Mouse (Mus musculus): Measurements from ENCODE around the gene Tspan15. TPM values are rescaled to one million over a fixed set of nuclear protein-coding genes. Genes with fewer than 3 reads are reported as not detected.

Gene Tspan15
- total and polyA plus RNA-seq, 3 experiments = 1.5 to 10.2 (median 1.9) TPM

GRCm38 (mm10) chr10:62264299-62264698 is 33.2 kb upstream of the Tspan15 start:
- TF ChIP-seq GATA2 (IDR thresholded peaks at IDR 0.05; ENCODE audit: borderline replicate concordance, low read depth, low read length) (no peak), GATA1 (IDR thresholded peaks at IDR 0.05; ENCODE audit: borderline replicate concordance, low read length) (no peak), TAL1 (conservative IDR thresholded peaks at IDR 0.05; ENCODE audit: low read depth, low read length) (no peak), CTCF (IDR thresholded peaks at IDR 0.05; ENCODE audit: low read depth, low read length) (no peak), POLR2AphosphoS5 (IDR thresholded peaks at IDR 0.05; ENCODE audit: insufficient replicate concordance, low read depth, low read length) (no peak)
- peaks cover 27% of the 10 kb centered on the region for H3K4me1 ChIP-seq (ENCODE audit: insufficient read depth, low read depth, low read length)
- H3K36me3 ChIP-seq (replicated peaks) = peaks cover 22% of the 10 kb centered on the region
- no peak overlapping the region for H3K4me3 ChIP-seq (ENCODE audit: low read depth, low read length)
- DNase-seq (ENCODE audit: low spot score) = no peak
- no peaks in the 10 kb centered on the region for H3K27me3 ChIP-seq (ENCODE audit: insufficient read depth, low read length)
- H3K9me3 ChIP-seq (replicated peaks) = no peaks in the 10 kb centered on the region
- no peak for ATAC-seq (ENCODE audit: extremely low read depth, insufficient number of reproducible peaks, low FRiP score, poor library complexity, severe bottlenecking)

GRCm38 (mm10) chr10:62261115-62261886 is 30.2 kb upstream of the Tspan15 start:
- ATAC-seq (ENCODE audit: extremely low read depth, insufficient number of reproducible peaks, low FRiP score, poor library complexity, severe bottlenecking) (peak; percentile 60), DNase-seq (ENCODE audit: low spot score) (peak; percentile 68)
- H3K9me3 ChIP-seq (replicated peaks) = no peaks in the 10 kb centered on the region
- TF ChIP-seq GATA1 (IDR thresholded peaks at IDR 0.05; ENCODE audit: borderline replicate concordance, low read length) (no peak), CTCF (IDR thresholded peaks at IDR 0.05; ENCODE audit: low read depth, low read length) (peak; percentile 19; the same call in 1 of the 2 replicates)
- peaks cover 20% of the 10 kb centered on the region for H3K4me1 ChIP-seq (ENCODE audit: insufficient read depth, low read depth, low read length)
- no peak overlapping the region; the same call in 1 of the 2 replicates for H3K4me3 ChIP-seq (ENCODE audit: low read depth, low read length)
- H3K36me3 ChIP-seq (replicated peaks) = no peaks in the 10 kb centered on the region
- H3K27me3 ChIP-seq (ENCODE audit: insufficient read depth, low read length) = peaks cover 10% of the 10 kb centered on the region

- H3K4me1 ChIP-seq (ENCODE audit: insufficient read depth, low read depth, low read length) = peaks cover 16% of the 10 kb centered on the region
- H3K9me3 ChIP-seq (replicated peaks) = no peaks in the 10 kb centered on the region
- H3K27me3 ChIP-seq (ENCODE audit: insufficient read depth, low read length) = peaks cover 17% of the 10 kb centered on the region
- H3K36me3 ChIP-seq (replicated peaks) = no peaks in the 10 kb centered on the region
- H3K4me3 ChIP-seq (ENCODE audit: low read depth, low read length) = no peak overlapping the region
- ATAC-seq (ENCODE audit: extremely low read depth, insufficient number of reproducible peaks, low FRiP score, poor library complexity, severe bottlenecking) (no peak), DNase-seq (ENCODE audit: low spot score) (no peak)
- TF ChIP-seq CTCF (IDR thresholded peaks at IDR 0.05; ENCODE audit: low read depth, low read length) (no peak), POLR2AphosphoS5 (IDR thresholded peaks at IDR 0.05; ENCODE audit: insufficient replicate concordance, low read depth, low read length) (no peak), TAL1 (conservative IDR thresholded peaks at IDR 0.05; ENCODE audit: low read depth, low read length) (no peak), GATA2 (IDR thresholded peaks at IDR 0.05; ENCODE audit: borderline replicate concordance, low read depth, low read length) (no peak), GATA1 (IDR thresholded peaks at IDR 0.05; ENCODE audit: borderline replicate concordance, low read length) (no peak)
Measured at GRCm38 (mm10) chr10:62258298-62258697, 27.2 kb upstream of the Tspan15 start.

GRCm38 (mm10) chr10:62252496-62253235 is 21.6 kb upstream of the Tspan15 start:
- TF ChIP-seq GATA2 (IDR thresholded peaks at IDR 0.05; ENCODE audit: borderline replicate concordance, low read depth, low read length) (no peak), CTCF (IDR thresholded peaks at IDR 0.05; ENCODE audit: low read depth, low read length) (no peak)
- Histone ChIP-seq H3K4me1 (ENCODE audit: insufficient read depth, low read depth, low read length) (peaks cover 3% of the 10 kb centered on the region), H3K27me3 (ENCODE audit: insufficient read depth, low read length) (peaks cover 26% of the 10 kb centered on the region), H3K9me3 (replicated peaks) (no peaks in the 10 kb centered on the region), H3K36me3 (replicated peaks) (no peaks in the 10 kb centered on the region), H3K4me3 (ENCODE audit: low read depth, low read length) (no peak overlapping the region)
- DNase-seq (ENCODE audit: low spot score) (no peak), ATAC-seq (ENCODE audit: extremely low read depth, insufficient number of reproducible peaks, low FRiP score, poor library complexity, severe bottlenecking) (no peak)

GRCm38 (mm10) chr10:62252000-62252488 is 21.0 kb upstream of the Tspan15 start, which contains the start of gene Tacr2:
Gene Tacr2 (plus strand): TSS chr10:62252438.
- ATAC-seq (ENCODE audit: extremely low read depth, insufficient number of reproducible peaks, low FRiP score, poor library complexity, severe bottlenecking) (no peak), DNase-seq (ENCODE audit: low spot score) (no peak)
- Histone ChIP-seq H3K36me3 (replicated peaks) (no peaks in the 10 kb centered on the region), H3K9me3 (replicated peaks) (no peaks in the 10 kb centered on the region), H3K27me3 (ENCODE audit: insufficient read depth, low read length) (peaks cover 24% of the 10 kb centered on the region), H3K4me1 (ENCODE audit: insufficient read depth, low read depth, low read length) (peaks cover 5% of the 10 kb centered on the region), H3K4me3 (ENCODE audit: low read depth, low read length) (no peak within 1 kb of the TSS)
- TF ChIP-seq TAL1 (conservative IDR thresholded peaks at IDR 0.05; ENCODE audit: low read depth, low read length) (no peak), CTCF (IDR thresholded peaks at IDR 0.05; ENCODE audit: low read depth, low read length) (no peak), GATA1 (IDR thresholded peaks at IDR 0.05; ENCODE audit: borderline replicate concordance, low read length) (no peak), GATA2 (IDR thresholded peaks at IDR 0.05; ENCODE audit: borderline replicate concordance, low read depth, low read length) (no peak), POLR2AphosphoS5 (IDR thresholded peaks at IDR 0.05; ENCODE audit: insufficient replicate concordance, low read depth, low read length) (no peak)

GRCm38 (mm10) chr10:62247815-62248214 is 16.8 kb upstream of the Tspan15 start:
- no peaks in the 10 kb centered on the region for H3K36me3 ChIP-seq (replicated peaks)
- H3K4me1 ChIP-seq (ENCODE audit: insufficient read depth, low read depth, low read length) = peaks cover 5% of the 10 kb centered on the region
- H3K9me3 ChIP-seq (replicated peaks) = peaks cover 6% of the 10 kb centered on the region
- DNase-seq (ENCODE audit: low spot score) (no peak), ATAC-seq (ENCODE audit: extremely low read depth, insufficient number of reproducible peaks, low FRiP score, poor library complexity, severe bottlenecking) (no peak)
- no peak for TF ChIP-seq CTCF (IDR thresholded peaks at IDR 0.05; ENCODE audit: low read depth, low read length)
- no peak overlapping the region for H3K4me3 ChIP-seq (ENCODE audit: low read depth, low read length)
- peaks cover 13% of the 10 kb centered on the region for H3K27me3 ChIP-seq (ENCODE audit: insufficient read depth, low read length)
